Mouse (Mus musculus) C2C12 (cell line): Measurements from ENCODE around the gene Hist4h4. TPM values are rescaled to one million over a fixed set of nuclear protein-coding genes. Genes with fewer than 3 reads are reported as not detected.

Experiments
- H3K27me3 ChIP-seq: one replicate; pipeline ENCODE4 v1.6.1; 2011; ENCODE audit not compliant: control insufficient read depth, insufficient read depth, insufficient read length
- H3K36me3 ChIP-seq: one replicate; pipeline ENCODE4 v1.6.1; 2011; ENCODE audit not compliant: control insufficient read depth, insufficient read depth
- H3K4me3 ChIP-seq: one replicate; pipeline ENCODE4 v1.5.1; 2011; ENCODE audit warnings: mild to moderate bottlenecking, control low read depth; ENCODE audit not compliant: poor library complexity, insufficient read depth, severe bottlenecking
- H3K79me2 ChIP-seq: one replicate; pipeline ENCODE4 v1.6.1; 2011; ENCODE audit not compliant: control insufficient read depth, insufficient read depth
- H3K79me3 ChIP-seq: one replicate; pipeline ENCODE4 v1.6.1; 2011; ENCODE audit warnings: low read depth, control low read depth
- H3ac ChIP-seq: one replicate; pipeline ENCODE3; 2011; ENCODE audit warnings: low read depth; ENCODE audit not compliant: control insufficient read depth, insufficient read length
- CEBPB ChIP-seq: IDR thresholded peaks from one replicate; pipeline ENCODE4 v1.6.1; 2011; ENCODE audit warnings: low read depth, mild to moderate bottlenecking, control low read depth, moderate library complexity
- CTCF ChIP-seq: IDR thresholded peaks from one replicate; pipeline ENCODE4 v1.5.1; 2011; ENCODE audit not compliant: control insufficient read depth, insufficient read depth, insufficient read length
- FOSL1 ChIP-seq: IDR thresholded peaks from one replicate; pipeline ENCODE4 v1.8.0; 2011; ENCODE audit warnings: mild to moderate bottlenecking, low read length; ENCODE audit not compliant: poor library complexity, insufficient read depth, severe bottlenecking
- MAX ChIP-seq: IDR thresholded peaks from one replicate; pipeline ENCODE4 v1.6.1; 2011; ENCODE audit warnings: mild to moderate bottlenecking, control low read depth
- MYOD1 ChIP-seq: IDR thresholded peaks from one replicate; pipeline ENCODE4 v1.6.1; 2011; ENCODE audit warnings: low read depth; ENCODE audit not compliant: control insufficient read depth, insufficient read length
- MYOG ChIP-seq: IDR thresholded peaks from one replicate; pipeline ENCODE4 v1.6.1; 2011; ENCODE audit not compliant: control insufficient read depth, insufficient read length; ENCODE audit errors: extremely low read depth
- USF1 ChIP-seq: IDR thresholded peaks from one replicate; pipeline ENCODE4 v1.6.1; 2011; ENCODE audit warnings: low read depth, mild to moderate bottlenecking, control low read depth, moderate library complexity
- polyA plus RNA-seq: library from polyadenylated mRNA; unstranded; fragments of >200 nt; fragmentation: generic; extraction: Trizol; gene quantifications from one replicate; pipeline ENCODE4 v1.2.1, GENCODE M21; 2012; ENCODE audit warnings: missing spikeins

The Hist4h4 gene
- polyA plus RNA-seq, 1 experiment: 0.80 TPM

GRCm38 (mm10) chr6:136848399-136848798 lies 44.2 kb upstream of the Hist4h4 start:
- Histone ChIP-seq H3ac (no peak overlapping the region), H3K79me3 (no peaks in the 10 kb centered on the region), H3K4me3 (no peak overlapping the region), H3K79me2 (no peaks in the 10 kb centered on the region), H3K36me3 (no peaks in the 10 kb centered on the region), H3K27me3 (no peaks in the 10 kb centered on the region)
- TF ChIP-seq MYOD1 (no peak), CTCF (no peak), FOSL1 (no peak), MAX (no peak), CEBPB (no peak), MYOG (no peak), USF1 (no peak)

GRCm38 (mm10) chr6:136847790-136848189 lies 43.6 kb upstream of the Hist4h4 start:
- Histone ChIP-seq H3ac (no peak overlapping the region), H3K79me3 (no peaks in the 10 kb centered on the region), H3K27me3 (no peaks in the 10 kb centered on the region), H3K36me3 (no peaks in the 10 kb centered on the region), H3K4me3 (no peak overlapping the region), H3K79me2 (no peaks in the 10 kb centered on the region)
- TF ChIP-seq FOSL1 (no peak), CEBPB (no peak), MYOG (no peak), USF1 (no peak)

- Histone ChIP-seq H3K79me2 (no peaks in the 10 kb centered on the region), H3K36me3 (no peaks in the 10 kb centered on the region), H3K4me3 (no peak overlapping the region), H3K27me3 (no peaks in the 10 kb centered on the region), H3K79me3 (no peaks in the 10 kb centered on the region), H3ac (no peak overlapping the region)
- TF ChIP-seq MYOD1 (no peak), FOSL1 (no peak), USF1 (no peak), CEBPB (no peak), CTCF (no peak), MAX (no peak), MYOG (no peak)
Measured at GRCm38 (mm10) chr6:136847267-136847666, 43.1 kb upstream of the Hist4h4 start.

- Histone ChIP-seq H3ac (no peak overlapping the region), H3K79me2 (no peaks in the 10 kb centered on the region), H3K4me3 (no peak overlapping the region), H3K36me3 (no peaks in the 10 kb centered on the region), H3K27me3 (no peaks in the 10 kb centered on the region), H3K79me3 (no peaks in the 10 kb centered on the region)
- TF ChIP-seq FOSL1 (no peak), CEBPB (no peak), USF1 (no peak), CTCF (no peak), MYOD1 (no peak), MAX (no peak)
Measured at GRCm38 (mm10) chr6:136845706-136846480, 41.7 kb upstream of the Hist4h4 start.

GRCm38 (mm10) chr6:136844903-136845302 lies 40.7 kb upstream of the Hist4h4 start:
- no peaks in the 10 kb centered on the region for H3K79me3 ChIP-seq
- no peak overlapping the region for H3K4me3 ChIP-seq
- no peaks in the 10 kb centered on the region for H3K36me3 ChIP-seq
- TF ChIP-seq MYOD1 (no peak), CTCF (no peak), FOSL1 (no peak), CEBPB (no peak), USF1 (no peak), MYOG (no peak), MAX (no peak)
- H3K79me2 ChIP-seq: no peaks in the 10 kb centered on the region
- no peaks in the 10 kb centered on the region for H3K27me3 ChIP-seq
- H3ac ChIP-seq: no peak overlapping the region

GRCm38 (mm10) chr6:136837323-136837722 lies 33.1 kb upstream of the Hist4h4 start:
- Histone ChIP-seq H3K79me3 (no peaks in the 10 kb centered on the region), H3K27me3 (peaks cover 3% of the 10 kb centered on the region), H3K4me3 (no peak overlapping the region), H3K36me3 (no peaks in the 10 kb centered on the region), H3K79me2 (no peaks in the 10 kb centered on the region), H3ac (no peak overlapping the region)
- TF ChIP-seq FOSL1 (no peak), MAX (no peak), CTCF (no peak), USF1 (no peak), CEBPB (no peak), MYOG (no peak), MYOD1 (no peak)
